In the genomic region with DNA sequence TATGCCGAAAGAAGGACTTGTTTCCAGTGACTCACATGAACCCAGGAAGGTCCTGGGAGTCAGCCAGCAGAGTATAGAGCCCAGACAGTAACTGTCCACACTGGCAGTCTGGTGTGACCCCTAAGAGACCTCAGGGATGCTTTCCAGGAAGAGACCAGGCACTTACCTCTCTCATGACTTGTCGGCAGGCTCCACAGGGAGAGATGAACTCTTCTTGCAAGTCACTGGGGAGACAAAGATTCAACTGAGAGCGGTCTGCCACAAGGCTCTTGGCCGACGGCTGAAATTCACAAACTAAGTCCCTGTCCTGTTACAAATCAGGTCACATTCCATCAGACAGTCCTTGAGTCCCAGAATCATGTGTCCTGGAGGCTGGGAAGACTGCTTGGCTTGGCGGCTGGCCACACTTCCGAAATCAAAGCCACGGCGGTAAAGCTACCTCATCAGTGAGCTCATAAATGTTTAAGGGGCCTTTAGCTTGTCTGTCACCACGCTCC, we compare ENCODE assay signal across 13 mouse cellular contexts. TPM values are rescaled to one million over a fixed set of nuclear protein-coding genes. Genes with fewer than 3 reads are reported as not detected.
DNase-seq lines count a peak whose midpoint lies in the region; ATAC-seq lines count a peak whose summit lies in the region.
"Had no signal": no experiment of that assay in that cellular context is flagged by ENCODE, and none has a peak within 500 bp of the region (broad histone marks: within the 10 kb centered on the region; RNA-seq: fewer than 3 reads in every experiment).

No protein-coding gene starts in this region.

- H3K4me1 ChIP-seq in embryonic facial prominence, embryonic 14.5 days (ENCODE audit: control insufficient read depth, insufficient read depth, low read length) = no peaks in the 10 kb centered on the region
- peaks cover 8% of the 10 kb centered on the region; the same call in 1 of the 2 replicates for H3K4me1 ChIP-seq in embryonic facial prominence, embryonic 10.5 days
- H3K4me1 ChIP-seq in limb, embryonic 15.5 days = peaks cover 35% of the 10 kb centered on the region

- peak; percentile 28 for DNase-seq in embryonic facial prominence, embryonic 14.5 days (ENCODE audit: low spot score)
- no peak for DNase-seq in embryonic facial prominence, embryonic 10.5 days (ENCODE audit: low spot score)
- DNase-seq in adrenal gland, adult 2 months = peak; percentile 87
- peak; percentile 37 to 53 for DNase-seq in heart, postnatal 10 days
- DNase-seq in left cerebral cortex, postnatal 14 days (ENCODE audit: low spot score in 2 of 2) = no peak
- no peak for DNase-seq in thymus, postnatal 4 days
- DNase-seq in lung, postnatal 4 days = no peak

- H3K4me3 ChIP-seq in embryonic facial prominence, embryonic 14.5 days (ENCODE audit: low read depth, low read length) = no peak overlapping the region
- H3K4me3 ChIP-seq in embryonic facial prominence, embryonic 10.5 days = no peak overlapping the region
- H3K4me3 ChIP-seq in limb, embryonic 15.5 days = no peak overlapping the region
- H3K4me3 ChIP-seq: embryonic facial prominence, embryonic 15.5 days; lung, embryonic 15.5 days had no signal

- no peak overlapping the region for H3K9ac ChIP-seq in embryonic facial prominence, embryonic 14.5 days (ENCODE audit: low read depth, low read length)
- H3K9ac ChIP-seq in limb, embryonic 15.5 days = no peak overlapping the region
- H3K9ac ChIP-seq: embryonic facial prominence, embryonic 15.5 days; lung, embryonic 15.5 days had no signal

- no peak overlapping the region for H3K27ac ChIP-seq in embryonic facial prominence, embryonic 14.5 days (replicated peaks; ENCODE audit: low read depth, low read length)
- no peak overlapping the region for H3K27ac ChIP-seq in embryonic facial prominence, embryonic 10.5 days (replicated peaks)
- peak overlapping the region; percentile 38; the same call in 1 of the 2 replicates for H3K27ac ChIP-seq in limb, embryonic 15.5 days
- H3K27ac ChIP-seq: embryonic facial prominence, embryonic 15.5 days; lung, embryonic 15.5 days had no signal

- intact Hi-C loops in heart, postnatal 10 days (cut with DNase I) = no loop called here
- intact Hi-C loops in left cerebral cortex, postnatal 14 days (cut with DNase I) = loop anchor here (5.0 kb wide), 1 partner anchor 34 kb away; no protein-coding TSS in a partner anchor

- H3K4me2 ChIP-seq in embryonic facial prominence, embryonic 14.5 days (ENCODE audit: low read depth, low read length) = no peak overlapping the region
- no peak overlapping the region for H3K4me2 ChIP-seq in limb, embryonic 15.5 days
- H3K4me2 ChIP-seq: embryonic facial prominence, embryonic 15.5 days; lung, embryonic 15.5 days had no signal

- H3K9me3 ChIP-seq in embryonic facial prominence, embryonic 14.5 days (ENCODE audit: control insufficient read depth, low read length) = no peaks in the 10 kb centered on the region
- H3K9me3 ChIP-seq in embryonic facial prominence, embryonic 10.5 days = no peaks in the 10 kb centered on the region
- no peaks in the 10 kb centered on the region for H3K9me3 ChIP-seq in limb, embryonic 15.5 days
- H3K9me3 ChIP-seq: embryonic facial prominence, embryonic 15.5 days; lung, embryonic 15.5 days had no signal

- H3K27me3 ChIP-seq in embryonic facial prominence, embryonic 14.5 days (replicated peaks; ENCODE audit: control insufficient read depth, insufficient read depth, low read length) = no peaks in the 10 kb centered on the region
- no peaks in the 10 kb centered on the region for H3K27me3 ChIP-seq in embryonic facial prominence, embryonic 10.5 days (replicated peaks; ENCODE audit: low read depth, poor library complexity, severe bottlenecking)
- no peaks in the 10 kb centered on the region for H3K27me3 ChIP-seq in limb, embryonic 15.5 days
- H3K27me3 ChIP-seq: embryonic facial prominence, embryonic 15.5 days; lung, embryonic 15.5 days had no signal

- 57% methylated on average over 10 of the region's 10 CpGs for WGBS in embryonic facial prominence, embryonic 14.5 days
- 80% methylated on average over 10 of the region's 10 CpGs for WGBS in embryonic facial prominence, embryonic 10.5 days
- WGBS in limb, embryonic 15.5 days = 31% methylated on average over 10 of the region's 10 CpGs

- H3K36me3 ChIP-seq in embryonic facial prominence, embryonic 14.5 days (ENCODE audit: control insufficient read depth, insufficient read depth, low read length) = no peaks in the 10 kb centered on the region
- H3K36me3 ChIP-seq in embryonic facial prominence, embryonic 10.5 days (replicated peaks) = no peaks in the 10 kb centered on the region
- no peaks in the 10 kb centered on the region for H3K36me3 ChIP-seq in limb, embryonic 15.5 days
- H3K36me3 ChIP-seq: embryonic facial prominence, embryonic 15.5 days; lung, embryonic 15.5 days had no signal

- ATAC-seq in embryonic facial prominence, embryonic 14.5 days (ENCODE audit: low read depth) = no peak
- ATAC-seq in limb, embryonic 15.5 days (ENCODE audit: insufficient number of reproducible peaks, low FRiP score, low TSS enrichment, low read depth) = no peak

RNA-seq across cellular contexts. Expression of gene Pink1, which starts 17.3 kb away (rescaled TPM):
- polyA plus RNA-seq in embryonic facial prominence, embryonic 14.5 days (2014; fragmentation: Nextera tagmentation; extraction: Ambion mirVana) = 30.5 and 32.6 TPM in 2 replicates
- polyA plus RNA-seq in embryonic facial prominence, embryonic 10.5 days (2016; fragmentation: Nextera tagmentation; extraction: Ambion mirVana) = 29.0 and 30.6 TPM in 2 replicates
- total RNA-seq in adrenal gland, adult 2 months (2021) = 100 to 1,000 TPM; 145 to 180 TPM
- 371 and 378 TPM in 2 replicates for polyA plus RNA-seq in adrenal gland, adult 2 months (2012; rRNA removed)
- total RNA-seq in heart, postnatal 10 days (2021) = 100 to 1,000 TPM; 272 to 301 TPM
- 50.7 and 54.0 TPM in 2 replicates for polyA plus RNA-seq in limb, embryonic 15.5 days (2015; fragmentation: Nextera tagmentation; extraction: Ambion mirVana)
- total RNA-seq in left cerebral cortex, postnatal 14 days (2021) = 100 to 1,000 TPM; 181 to 190 TPM

RNA-seq across cellular contexts. Expression of gene Cda, which starts 24.4 kb away (rescaled TPM):
- polyA plus RNA-seq in embryonic facial prominence, embryonic 14.5 days (2014; fragmentation: Nextera tagmentation; extraction: Ambion mirVana) = 6.3 and 10.1 TPM in 2 replicates
- 3.3 and 4.8 TPM in 2 replicates for polyA plus RNA-seq in embryonic facial prominence, embryonic 10.5 days (2016; fragmentation: Nextera tagmentation; extraction: Ambion mirVana)
- 10 to 100 TPM; 11.2 to 15.5 TPM for total RNA-seq in adrenal gland, adult 2 months (2021)
- 26.4 and 31.5 TPM in 2 replicates for polyA plus RNA-seq in adrenal gland, adult 2 months (2012; rRNA removed)
- 1 to 10 TPM; 4.5 to 6.7 TPM for total RNA-seq in heart, postnatal 10 days (2021)
- polyA plus RNA-seq in limb, embryonic 15.5 days (2015; fragmentation: Nextera tagmentation; extraction: Ambion mirVana) = 7.0 TPM in 2 replicates
- total RNA-seq in left cerebral cortex, postnatal 14 days (2021) = 1 to 10 TPM; 3.3 to 4.1 TPM
- total RNA-seq: neutrophil, adult 5-6 weeks had no signal

RNA-seq across cellular contexts. Expression of gene Ddost, which starts 38.9 kb away (rescaled TPM):
- 332 and 343 TPM in 2 replicates for polyA plus RNA-seq in embryonic facial prominence, embryonic 14.5 days (2014; fragmentation: Nextera tagmentation; extraction: Ambion mirVana)
- polyA plus RNA-seq in embryonic facial prominence, embryonic 10.5 days (2016; fragmentation: Nextera tagmentation; extraction: Ambion mirVana) = 273 and 284 TPM in 2 replicates
- total RNA-seq in adrenal gland, adult 2 months (2021) = 100 to 1,000 TPM; 116 to 131 TPM
- 320 and 326 TPM in 2 replicates for polyA plus RNA-seq in adrenal gland, adult 2 months (2012; rRNA removed)
- 10 to 100 TPM; 87.3 to 89.2 TPM for total RNA-seq in heart, postnatal 10 days (2021)
- 395 and 402 TPM in 2 replicates for polyA plus RNA-seq in limb, embryonic 15.5 days (2015; fragmentation: Nextera tagmentation; extraction: Ambion mirVana)
- 100 to 1,000 TPM in 1 of 2 experiments, 10 to 100 TPM in 1; 96.9 to 101 TPM for total RNA-seq in left cerebral cortex, postnatal 14 days (2021)

RNA-seq across cellular contexts. Expression of gene Fam43b, which starts 52.9 kb away (rescaled TPM):
- 0.24 and 0.29 TPM in 2 replicates for polyA plus RNA-seq in embryonic facial prominence, embryonic 14.5 days (2014; fragmentation: Nextera tagmentation; extraction: Ambion mirVana)
- 0.13 TPM in 1 of 2 replicates, not detected in the other for polyA plus RNA-seq in embryonic facial prominence, embryonic 10.5 days (2016; fragmentation: Nextera tagmentation; extraction: Ambion mirVana)
- 1 to 10 TPM; 2.1 to 4.8 TPM for total RNA-seq in adrenal gland, adult 2 months (2021)
- polyA plus RNA-seq in adrenal gland, adult 2 months (2012; rRNA removed) = 10.3 and 10.9 TPM in 2 replicates
- not detected for total RNA-seq in heart, postnatal 10 days (2021)
- 0.09 and 0.12 TPM in 2 replicates for polyA plus RNA-seq in limb, embryonic 15.5 days (2015; fragmentation: Nextera tagmentation; extraction: Ambion mirVana)
- 10 to 100 TPM; 33.9 TPM for total RNA-seq in left cerebral cortex, postnatal 14 days (2021)
- total RNA-seq: neutrophil, adult 5-6 weeks had no signal
- polyA plus RNA-seq: C2C12; hindbrain, embryonic 11.5 days; lung, embryonic 15.5 days had no signal

Comparison
In these comparisons a context has a peak if more than half of its experiments do, and no peak if none do; other contexts are left out.
1. DNase-seq: peak in embryonic facial prominence, embryonic 14.5 days (single experiment), adrenal gland, adult 2 months (single experiment) and heart, postnatal 10 days (2 of 2); none in embryonic facial prominence, embryonic 10.5 days (single experiment), left cerebral cortex, postnatal 14 days (0 of 2), thymus, postnatal 4 days (single experiment) and lung, postnatal 4 days (0 of 2).